Mouse (Mus musculus) embryonic stem cell, embryonic (primary cell): ENCODE results near the gene 2700081O15Rik.

Experiments
- CTCF ChIA-PET, 4 experiments: fragments of 300-600 bp in 2 of 4; fragments of 350-600 bp in 2 of 4; sonication (Branson Sonifier 250); formaldehyde crosslinking; loops; one replicate each; lab custom pipeline; 2022; ENCODE audit warnings: inconsistent platforms in 2 of 4; lab: Charles Lee
- POLR2A ChIA-PET, 4 experiments: fragments of 300-600 bp in 2 of 4; fragments of 350-600 bp in 2 of 4; sonication (Branson Sonifier 250); formaldehyde crosslinking; loops; one replicate each; lab custom pipeline; 2022; ENCODE audit warnings: antibody characterized with exemption in 4 of 4, inconsistent platforms in 1 of 4; lab: Charles Lee

Gene 2700081O15Rik

GRCm38 (mm10) chr19:7416834-7417735 is at the start of gene 2700081O15Rik:
Gene 2700081O15Rik (plus strand): TSS chr19:7417625.
- POLR2A ChIA-PET = interaction anchor here (0.5 to 3.1 kb wide), 77 partner anchors 10 to 1422 kb away, joined by 3 to 35 read pairs (median 4); partner anchors contain the start of genes Mark2 (in 2 of the 4), Naa40 (in 2 of the 4), Otub1 (in 2 of the 4) and Rcor2 (in 2 of the 4)
- CTCF ChIA-PET = interaction anchor here in 3 of 4 experiments (0.6 to 2.3 kb wide), 26 partner anchors 9 to 1369 kb away, joined by 3 to 10 read pairs (median 4); partner anchors contain the start of genes Cox8a (in 1 of the 3), Naa40 (in 1 of the 3), Rcor2 (in 1 of the 3) and Taf6l (in 1 of the 3)

GRCm38 (mm10) chr19:7369469-7369868 is 48.0 kb upstream of the 2700081O15Rik start:
- ChIA-PET POLR2A (interaction anchor here in 3 of 4 experiments (0.6 to 11.2 kb wide), 27 partner anchors 7 to 209 kb away, joined by 3 to 129 read pairs (median 4); partner anchors contain the start of genes Spindoc (in 2 of the 3), 2700081O15Rik (in 1 of the 3), Mark2 (in 1 of the 3) and Naa40 (in 1 of the 3)), CTCF (interaction anchor here in 3 of 4 experiments (0.6 kb wide), 3 partner anchors 8 to 1721 kb away, joined by 3 to 5 read pairs (median 5); no protein-coding TSS in a partner anchor)

DNA sequence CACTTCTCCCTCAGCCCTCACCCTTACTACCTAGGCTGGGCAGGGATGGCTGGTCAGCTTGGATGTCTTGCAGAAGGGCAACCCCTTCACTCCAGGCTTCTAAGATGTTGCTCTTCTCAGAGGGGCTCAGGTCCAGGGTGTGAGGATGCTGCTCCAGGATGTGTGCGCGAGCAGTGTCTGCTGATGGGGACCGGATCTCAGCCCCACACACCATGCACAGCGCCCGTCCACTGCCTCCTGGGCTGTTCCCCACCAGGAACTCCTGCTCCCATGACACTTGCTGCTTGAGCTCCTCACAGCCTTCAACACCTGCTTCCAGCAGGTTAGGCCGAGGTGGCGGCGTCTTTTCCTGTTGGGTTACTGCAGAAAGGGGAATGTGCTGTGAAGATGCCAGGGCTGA is 42.9 kb upstream of the 2700081O15Rik start:
- CTCF ChIA-PET = no interaction called here
- POLR2A ChIA-PET = interaction anchor here in 3 of 4 experiments (0.6 to 2.7 kb wide), 19 partner anchors 9 to 112 kb away, joined by 3 to 11 read pairs (median 4); partner anchors contain the start of genes Spindoc (in 2 of the 3) and 2700081O15Rik (in 1 of the 3)

- ChIA-PET CTCF (interaction anchor here in 3 of 4 experiments (0.7 to 0.8 kb wide), 3 partner anchors 8 to 453 kb away, joined by 3 to 6 read pairs (median 3); no protein-coding TSS in a partner anchor), POLR2A (interaction anchor here in 2 of 4 experiments (0.6 to 6.7 kb wide), 16 partner anchors 9 to 556 kb away, joined by 3 to 49 read pairs (median 4); partner anchors contain the start of gene Mark2 (in 1 of the 2))
Measured at GRCm38 (mm10) chr19:7377639-7378038, 39.8 kb upstream of the 2700081O15Rik start.

- POLR2A ChIA-PET = interaction anchor here (0.6 to 6.7 kb wide), 25 partner anchors 9 to 324 kb away, joined by 3 to 49 read pairs (median 4); partner anchors contain the start of genes 2700081O15Rik (in 1 of the 4), Cox8a (in 1 of the 4), Mark2 (in 1 of the 4) and Naa40 (in 1 of the 4)
- CTCF ChIA-PET = no interaction called here
Measured at GRCm38 (mm10) chr19:7381906-7382247, 35.5 kb upstream of the 2700081O15Rik start.

- ChIA-PET POLR2A (interaction anchor here in 3 of 4 experiments (0.6 to 6.7 kb wide), 25 partner anchors 8 to 325 kb away, joined by 3 to 49 read pairs (median 6); partner anchors contain the start of genes 2700081O15Rik (in 1 of the 3) and Mark2 (in 1 of the 3)), CTCF (no interaction called here)
Measured at GRCm38 (mm10) chr19:7382248-7382902, 35.0 kb upstream of the 2700081O15Rik start.

GRCm38 (mm10) chr19:7382903-7383865 is 34.2 kb upstream of the 2700081O15Rik start, which contains the start of gene Spindoc:
Gene Spindoc (minus strand): TSS chr19:7382994.
- ChIA-PET CTCF (no interaction called here), POLR2A (interaction anchor here (0.6 to 6.7 kb wide), 24 partner anchors 9 to 1340 kb away, joined by 3 to 49 read pairs (median 5); partner anchors contain the start of genes 2700081O15Rik (in 1 of the 4), Mark2 (in 1 of the 4) and Slc3a2 (in 1 of the 4))

GRCm38 (mm10) chr19:7386042-7386441 is 31.4 kb upstream of the 2700081O15Rik start:
- CTCF ChIA-PET = interaction anchor here in 1 of 4 experiments (0.9 kb wide), 1 partner anchor 10 kb away, joined by 3 read pairs; no protein-coding TSS in a partner anchor
- POLR2A ChIA-PET = interaction anchor here in 1 of 4 experiments (0.8 to 1.9 kb wide), 6 partner anchors 8 to 124 kb away, joined by 3 to 7 read pairs (median 4); no protein-coding TSS in a partner anchor

DNA sequence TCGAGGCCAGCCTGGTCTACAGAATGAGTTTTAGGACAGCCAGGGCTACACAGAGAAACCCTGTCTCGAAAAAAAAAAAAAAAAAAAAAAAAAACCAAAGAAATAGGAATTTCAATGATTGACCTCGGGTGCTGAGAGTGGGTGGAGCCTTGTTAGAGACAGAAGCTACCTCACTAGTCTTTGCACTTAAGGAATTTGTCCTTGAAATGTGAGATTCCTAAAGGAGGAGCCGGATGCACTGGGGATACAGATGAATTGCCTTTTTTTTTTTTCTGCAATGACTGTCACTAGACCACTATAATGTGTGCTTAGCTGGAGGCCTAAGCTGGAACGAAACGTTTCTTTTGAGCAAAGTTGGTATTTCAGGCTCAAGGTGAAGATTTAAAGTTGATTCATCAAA is 28.9 kb upstream of the 2700081O15Rik start:
- ChIA-PET CTCF (interaction anchor here in 3 of 4 experiments (0.5 to 1.1 kb wide), 12 partner anchors 8 to 455 kb away, joined by 3 to 7 read pairs (median 4); partner anchors contain the start of gene 2700081O15Rik (in 1 of the 3)), POLR2A (interaction anchor here (0.5 to 1.7 kb wide), 32 partner anchors 11 to 1777 kb away, joined by 3 to 9 read pairs (median 4); partner anchors contain the start of gene Atl3 (in 1 of the 4))

DNA sequence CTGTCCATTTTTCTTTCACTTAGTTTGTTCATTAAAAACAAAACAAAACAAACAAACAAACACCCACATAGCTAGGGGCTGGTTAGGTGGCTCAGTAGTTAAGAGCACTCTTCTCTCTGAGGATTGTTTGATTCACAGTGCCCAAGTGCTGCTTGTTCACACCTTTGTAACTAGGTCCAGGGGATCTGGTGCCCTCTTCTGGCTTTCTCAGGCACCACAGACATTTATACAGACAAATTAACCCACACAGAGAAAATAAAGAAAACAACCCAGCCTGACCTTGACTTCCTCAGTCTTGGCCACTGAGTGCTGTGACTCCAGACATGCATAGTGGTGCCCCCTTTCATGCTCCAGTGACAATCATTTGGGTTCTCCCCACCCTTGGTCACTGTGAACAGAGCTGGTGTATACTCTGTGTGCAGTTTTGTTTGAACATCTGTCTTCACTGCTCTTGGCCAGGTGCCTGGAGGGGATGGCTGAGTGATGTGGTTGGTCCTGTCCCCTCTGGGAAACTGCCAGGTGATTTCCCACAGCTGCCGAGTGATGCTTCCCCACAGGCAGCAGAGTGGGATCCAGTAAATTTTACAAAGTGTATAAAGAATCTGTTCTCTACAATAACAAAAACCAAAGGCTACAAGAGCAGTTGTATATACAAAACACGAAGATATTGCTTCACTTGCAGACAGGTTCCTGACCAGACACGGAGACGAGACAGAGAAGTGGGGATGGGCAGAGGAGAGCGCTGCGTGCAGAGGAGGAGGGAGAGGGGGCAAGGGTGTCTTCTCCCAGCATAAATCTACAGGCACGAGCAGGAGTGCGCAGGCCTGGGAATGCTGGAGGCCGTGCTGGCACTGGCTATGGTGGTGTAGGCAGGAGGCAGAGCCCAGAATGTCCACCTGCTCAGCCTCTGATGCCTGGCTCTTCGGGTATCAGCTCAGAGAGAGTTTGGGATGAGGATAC is 20.3 kb upstream of the 2700081O15Rik start:
- CTCF ChIA-PET = interaction anchor here in 3 of 4 experiments (0.6 to 1.3 kb wide), 5 partner anchors 9 to 352 kb away, joined by 3 to 6 read pairs (median 3); no protein-coding TSS in a partner anchor
- POLR2A ChIA-PET = interaction anchor here in 2 of 4 experiments (0.8 to 2.5 kb wide), 7 partner anchors 7 to 45 kb away, joined by 3 to 6 read pairs (median 3); no protein-coding TSS in a partner anchor

GRCm38 (mm10) chr19:7398898-7399297 is 18.5 kb upstream of the 2700081O15Rik start:
- ChIA-PET POLR2A (interaction anchor here in 3 of 4 experiments (0.6 to 2.5 kb wide), 6 partner anchors 12 to 1422 kb away, joined by 3 to 10 read pairs (median 4); partner anchors contain the start of genes 2700081O15Rik (in 1 of the 3) and Naa40 (in 1 of the 3)), CTCF (interaction anchor here in 1 of 4 experiments (0.7 kb wide), 1 partner anchor 132 kb away, joined by 3 read pairs; the partner anchor contains the start of gene Rcor2)

DNA sequence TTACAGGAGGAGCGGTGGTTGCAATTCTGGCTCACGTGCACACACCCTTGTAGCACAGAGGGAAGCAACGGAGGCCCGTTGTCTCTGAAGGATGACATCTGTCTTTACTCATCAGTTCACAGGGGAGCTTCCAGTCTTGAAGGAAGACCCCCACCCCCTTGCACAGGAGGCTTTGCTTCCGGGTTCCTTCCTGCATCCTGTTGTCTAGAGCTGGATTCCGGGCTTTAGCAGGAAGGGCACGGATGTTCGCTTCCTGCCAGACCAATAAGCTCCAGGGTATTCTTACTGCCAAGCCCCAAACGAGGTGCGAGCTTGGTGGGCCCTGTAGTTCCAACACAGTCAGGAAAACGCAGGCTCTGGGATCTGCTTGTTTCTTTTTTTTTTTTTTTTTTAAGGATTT is 16.8 kb upstream of the 2700081O15Rik start:
- POLR2A ChIA-PET = interaction anchor here in 3 of 4 experiments (0.6 to 2.5 kb wide), 21 partner anchors 11 to 531 kb away, joined by 3 to 10 read pairs (median 4); partner anchors contain the start of genes 2700081O15Rik (in 1 of the 3), Naa40 (in 1 of the 3) and Spindoc (in 1 of the 3)
- CTCF ChIA-PET = interaction anchor here in 3 of 4 experiments (0.6 to 1.3 kb wide), 3 partner anchors 18 to 273 kb away, joined by 4 to 7 read pairs (median 5); no protein-coding TSS in a partner anchor

GRCm38 (mm10) chr19:7404623-7405229 is 12.7 kb upstream of the 2700081O15Rik start:
- CTCF ChIA-PET = interaction anchor here in 3 of 4 experiments (0.6 to 1.7 kb wide), 7 partner anchors 16 to 334 kb away, joined by 3 to 5 read pairs (median 3); no protein-coding TSS in a partner anchor
- POLR2A ChIA-PET = interaction anchor here in 3 of 4 experiments (0.6 to 2.2 kb wide), 22 partner anchors 9 to 347 kb away, joined by 3 to 12 read pairs (median 4); partner anchors contain the start of genes 2700081O15Rik (in 2 of the 3), Atl3 (in 1 of the 3) and Otub1 (in 1 of the 3)

- CTCF ChIA-PET = no interaction called here
- POLR2A ChIA-PET = interaction anchor here in 3 of 4 experiments (0.6 to 2.6 kb wide), 11 partner anchors 12 to 1311 kb away, joined by 3 to 7 read pairs (median 3); partner anchors contain the start of gene Slc3a2 (in 1 of the 3)
Measured at GRCm38 (mm10) chr19:7412361-7412760, 5.1 kb upstream of the 2700081O15Rik start.
